Mouse (Mus musculus) hindbrain, embryonic 13.5 days (tissue): Measurements from ENCODE around the gene Erc2. TPM values are rescaled to one million over a fixed set of nuclear protein-coding genes. Genes with fewer than 3 reads are reported as not detected.

Source experiments
- ATAC-seq: fragments of 200-750 bp; cut with Nextera tagmentation; 2 replicates; pipeline ENCODE4 v1.8.0; 2017; ENCODE audit warnings: moderate TSS enrichment; ENCODE audit not compliant: low FRiP score
- H3K27ac ChIP-seq: fragments of 300-500 bp; sonication (generic); 2 replicates; pipeline ENCODE4 v1.5.1; 2015; ENCODE audit warnings: inconsistent platforms, mild to moderate bottlenecking, moderate library complexity
- H3K27me3 ChIP-seq: fragments of 300-500 bp; sonication (generic); 2 replicates; pipeline ENCODE4 v1.6.1; 2015; ENCODE audit warnings: mild to moderate bottlenecking, inconsistent platforms
- H3K36me3 ChIP-seq: fragments of 300-500 bp; sonication (generic); 2 replicates; pipeline ENCODE4 v1.6.1; 2015; ENCODE audit warnings: mild to moderate bottlenecking, inconsistent platforms
- H3K4me1 ChIP-seq: fragments of 300-500 bp; sonication (generic); replicated peaks from 2 replicates; pipeline ENCODE4 v1.6.1; 2015; ENCODE audit warnings: inconsistent platforms
- H3K4me2 ChIP-seq: fragments of 300-500 bp; sonication (generic); 2 replicates; pipeline ENCODE4 v1.6.1; 2015; ENCODE audit warnings: inconsistent platforms, mild to moderate bottlenecking, moderate library complexity
- H3K4me3 ChIP-seq: fragments of 300-500 bp; sonication (generic); 2 replicates; pipeline ENCODE4 v1.5.1; 2015; ENCODE audit warnings: mild to moderate bottlenecking, inconsistent platforms
- H3K9ac ChIP-seq: fragments of 300-500 bp; sonication (generic); 2 replicates; pipeline ENCODE4 v1.6.1; 2015; ENCODE audit warnings: mild to moderate bottlenecking, inconsistent platforms
- H3K9me3 ChIP-seq: fragments of 300-500 bp; sonication (generic); 2 replicates; pipeline ENCODE4 v1.6.1; 2016; ENCODE audit warnings: inconsistent platforms
- WGBS: fragments of 180-500 bp; shearing (Covaris S2); methylation state at CpG from one replicate; pipeline ENCODE4 v1.1.7; 2015; 5-methylcytosine and 5-hydroxymethylcytosine counted together
- polyA plus RNA-seq: library from polyadenylated mRNA; unstranded; fragments of >200 nt; fragmentation: Nextera tagmentation; extraction: Ambion mirVana; gene quantifications from 2 replicates; pipeline ENCODE4 v1.2.1, GENCODE M21; 2015

The Erc2 gene
- polyA plus RNA-seq, 1 experiment from 2014 or later: 79.8 TPM

DNA sequence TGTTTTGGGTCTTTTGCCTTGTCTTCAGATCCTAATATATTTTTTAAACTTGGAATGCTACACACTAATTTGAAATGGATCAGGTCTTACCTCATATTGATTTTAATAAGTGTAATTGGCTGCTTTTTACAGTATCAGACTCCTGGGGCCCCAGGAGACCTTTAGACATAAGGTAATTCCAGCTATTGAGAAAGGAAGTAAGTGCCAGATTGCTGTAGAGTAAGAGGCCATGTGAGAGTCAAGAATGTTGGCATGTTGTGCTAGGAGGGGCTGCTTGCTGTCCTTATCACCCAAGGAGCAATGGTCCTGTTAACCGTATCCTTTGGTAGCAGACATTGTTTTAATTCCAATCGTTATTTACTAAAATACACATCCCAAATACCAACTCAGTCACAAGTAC lies 163.3 kb downstream of the Erc2 start:
- no peak overlapping the region for H3K4me3 ChIP-seq
- 95% methylated on average over 2 of the region's 2 CpGs for WGBS
- H3K4me1 ChIP-seq: no peaks in the 10 kb centered on the region
- H3K9me3 ChIP-seq: no peaks in the 10 kb centered on the region
- no peak for ATAC-seq
- no peaks in the 10 kb centered on the region for H3K36me3 ChIP-seq
- H3K27me3 ChIP-seq: no peaks in the 10 kb centered on the region
- H3K27ac ChIP-seq: no peak overlapping the region
- no peak overlapping the region for H3K4me2 ChIP-seq
- H3K9ac ChIP-seq: no peak overlapping the region

DNA sequence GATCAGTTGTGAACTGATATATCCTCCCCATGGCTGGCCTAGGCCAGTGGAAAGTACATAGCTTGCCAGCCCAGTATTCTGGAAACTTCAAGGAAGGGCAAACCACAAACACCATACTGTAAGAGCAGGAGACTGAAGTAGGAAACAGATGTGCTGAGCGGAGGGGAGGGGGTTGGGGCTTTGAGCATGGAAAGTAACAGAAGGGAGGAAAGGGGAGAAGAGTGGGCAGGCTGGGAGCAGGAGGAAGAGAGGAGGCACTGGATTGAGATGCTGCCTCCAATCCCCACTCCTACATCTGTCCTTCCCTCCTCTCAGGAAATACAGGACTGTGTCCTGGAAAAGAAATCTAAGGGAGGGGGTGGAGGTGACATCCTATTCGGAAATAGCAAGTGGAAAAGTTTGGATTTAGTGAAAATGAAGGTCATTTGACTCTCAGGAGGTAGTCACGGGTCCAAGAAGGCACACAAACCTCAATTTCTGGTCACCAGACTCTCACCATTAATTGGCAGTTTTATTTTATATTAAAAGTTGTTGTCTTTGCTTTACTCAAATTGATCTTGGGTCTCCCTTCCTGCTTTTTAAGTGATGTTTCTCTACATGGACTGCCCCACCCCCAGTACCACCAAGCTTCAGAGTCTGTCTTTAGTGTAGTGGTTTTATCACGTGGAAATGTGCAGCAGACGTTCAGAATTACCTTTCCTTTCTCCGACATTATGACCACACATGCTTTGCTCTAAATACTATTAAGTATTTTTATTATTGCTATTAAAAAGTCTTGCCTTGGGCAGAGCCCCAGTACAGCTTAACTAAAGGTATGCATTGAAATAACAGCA lies 167.1 kb downstream of the Erc2 start:
- 78% methylated on average over 6 of the region's 6 CpGs for WGBS

DNA sequence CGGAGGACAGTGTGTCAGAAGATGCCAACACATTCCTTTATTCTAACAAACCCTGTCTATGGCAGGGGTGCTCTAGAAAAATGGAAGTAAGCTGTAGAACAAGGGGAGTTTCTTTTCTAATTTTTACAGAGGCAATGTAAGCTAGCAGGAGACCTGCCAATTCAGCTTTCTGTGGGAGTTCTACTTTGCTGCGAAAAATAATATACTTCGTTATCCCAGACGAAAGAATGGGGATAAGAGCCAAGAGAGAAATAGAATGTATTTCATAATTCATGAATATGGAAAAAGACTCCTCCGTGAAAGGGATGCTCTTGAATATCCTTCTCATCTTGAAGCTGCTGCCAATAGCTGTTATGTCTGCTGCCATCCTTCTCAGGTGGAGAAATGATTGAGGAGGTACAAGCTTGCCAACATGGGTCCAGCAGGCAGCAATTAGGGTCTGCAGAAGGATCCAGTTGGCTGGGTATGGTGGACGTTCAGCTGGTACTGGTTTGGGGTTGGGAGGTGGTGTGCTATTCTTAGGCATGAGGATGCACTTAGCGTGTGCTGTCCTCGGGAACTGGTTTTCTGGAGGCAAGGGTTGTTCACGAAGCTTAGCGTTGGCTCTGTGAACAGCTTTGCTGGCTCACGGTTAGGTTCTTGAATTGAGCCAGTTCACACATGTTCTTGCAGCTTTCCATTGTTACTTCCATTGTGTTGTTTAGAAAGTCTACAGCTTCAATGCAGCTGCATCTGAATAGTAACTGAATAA lies 176.1 kb downstream of the Erc2 start:
- WGBS: 67% methylated on average over 11 of the region's 11 CpGs
- H3K27ac ChIP-seq: no peak overlapping the region
- H3K27me3 ChIP-seq: no peaks in the 10 kb centered on the region
- H3K4me1 ChIP-seq: 0 out of 2 replicates have a peak, but pooled peaks cover 9% of the 10 kb centered on the region
- H3K9ac ChIP-seq: no peak overlapping the region
- H3K9me3 ChIP-seq: no peaks in the 10 kb centered on the region
- ATAC-seq: no peak
- no peaks in the 10 kb centered on the region for H3K36me3 ChIP-seq
- H3K4me3 ChIP-seq: no peak overlapping the region
- no peak overlapping the region for H3K4me2 ChIP-seq

More for the DNA sequence above, 167.1 kb downstream of the Erc2 start:
- ATAC-seq: no peak
- H3K27me3 ChIP-seq: no peaks in the 10 kb centered on the region
- no peak overlapping the region for H3K27ac ChIP-seq
- no peaks in the 10 kb centered on the region for H3K36me3 ChIP-seq
- no peak overlapping the region for H3K4me2 ChIP-seq
- H3K4me3 ChIP-seq: no peak overlapping the region
- no peak overlapping the region for H3K9ac ChIP-seq
- no peaks in the 10 kb centered on the region for H3K9me3 ChIP-seq
- no peaks in the 10 kb centered on the region for H3K4me1 ChIP-seq

DNA sequence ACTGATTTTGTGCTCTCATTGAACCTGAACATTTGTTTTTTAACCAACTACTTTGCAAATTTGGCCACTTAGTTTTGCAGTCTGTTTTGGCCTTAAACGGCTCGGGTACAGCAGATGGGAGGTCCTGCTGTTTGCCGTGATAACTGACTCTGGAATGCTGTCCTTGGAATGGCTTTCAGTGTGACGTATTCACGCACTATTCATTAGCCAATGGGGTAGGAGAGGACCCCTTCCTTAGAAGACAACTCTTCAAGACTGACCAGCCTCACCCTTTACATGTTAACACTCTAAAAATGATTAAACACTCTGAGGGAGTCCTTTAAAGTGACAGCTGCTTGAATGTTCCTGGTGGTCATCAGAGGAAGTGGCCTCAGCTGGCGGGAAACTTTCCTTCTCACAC lies 178.5 kb downstream of the Erc2 start:
- H3K27me3 ChIP-seq: no peaks in the 10 kb centered on the region
- 66% methylated on average over 6 of the region's 6 CpGs for WGBS
- H3K4me1 ChIP-seq: 0 out of 2 replicates have a peak, but pooled peaks cover 9% of the 10 kb centered on the region
- no peak overlapping the region for H3K4me2 ChIP-seq
- ATAC-seq: no peak
- no peaks in the 10 kb centered on the region for H3K36me3 ChIP-seq
- H3K9ac ChIP-seq: no peak overlapping the region
- no peak overlapping the region for H3K27ac ChIP-seq
- no peak overlapping the region for H3K4me3 ChIP-seq
- no peaks in the 10 kb centered on the region for H3K9me3 ChIP-seq

DNA sequence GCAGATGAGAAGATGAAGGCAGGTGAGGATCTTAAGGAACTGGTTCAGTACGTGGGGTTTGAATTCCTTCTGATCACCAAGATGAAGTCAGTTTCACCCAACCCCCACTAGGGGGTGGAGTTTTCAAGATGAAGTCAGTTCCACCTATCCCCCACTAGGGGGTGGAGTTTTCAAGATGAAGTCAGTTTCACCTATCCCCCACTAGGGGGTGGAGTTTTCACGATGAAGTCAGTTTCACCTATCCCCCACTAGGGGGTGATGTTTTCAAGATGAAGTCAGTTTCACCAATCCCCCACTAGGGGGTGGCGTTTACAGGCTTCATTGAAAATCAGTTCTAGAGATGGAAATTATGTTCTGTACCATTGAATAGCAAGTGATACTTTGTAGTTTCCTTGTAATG lies 181.7 kb downstream of the Erc2 start:
- Histone ChIP-seq H3K9ac (no peak overlapping the region), H3K4me1 (peaks cover 5% of the 10 kb centered on the region; the same call in 1 of the 2 replicates), H3K27ac (no peak overlapping the region), H3K4me3 (no peak overlapping the region), H3K4me2 (no peak overlapping the region), H3K27me3 (no peaks in the 10 kb centered on the region), H3K9me3 (no peaks in the 10 kb centered on the region), H3K36me3 (no peaks in the 10 kb centered on the region)
- ATAC-seq: no peak
- 92% methylated on average over 3 of the region's 3 CpGs for WGBS

DNA sequence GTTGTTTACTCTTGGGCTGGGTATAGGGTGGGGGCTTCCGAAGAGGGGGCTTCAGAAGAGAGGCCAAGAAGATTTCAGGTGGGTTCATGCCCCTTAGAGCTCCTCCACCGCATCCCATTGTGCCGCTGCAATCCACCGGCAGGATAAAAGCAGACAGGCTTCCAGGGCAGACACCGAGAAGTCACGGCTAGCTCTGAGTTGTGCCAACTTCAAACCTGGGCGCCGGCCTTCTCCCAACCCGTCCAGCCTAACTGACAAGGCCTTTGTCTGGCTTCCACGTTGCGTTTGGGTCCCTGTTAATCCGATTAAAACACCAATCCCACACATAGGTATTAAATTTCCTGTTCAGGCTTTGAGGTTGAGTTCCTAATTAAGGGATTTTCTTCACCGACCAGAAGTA lies 182.8 kb downstream of the Erc2 start:
- Histone ChIP-seq H3K27ac (no peak overlapping the region), H3K27me3 (no peaks in the 10 kb centered on the region), H3K4me3 (no peak overlapping the region), H3K4me2 (no peak overlapping the region), H3K4me1 (peaks cover 5% of the 10 kb centered on the region; the same call in 1 of the 2 replicates), H3K9ac (no peak overlapping the region), H3K9me3 (no peaks in the 10 kb centered on the region), H3K36me3 (no peaks in the 10 kb centered on the region)
- no peak for ATAC-seq
- WGBS: 81% methylated on average over 13 of the region's 13 CpGs

DNA sequence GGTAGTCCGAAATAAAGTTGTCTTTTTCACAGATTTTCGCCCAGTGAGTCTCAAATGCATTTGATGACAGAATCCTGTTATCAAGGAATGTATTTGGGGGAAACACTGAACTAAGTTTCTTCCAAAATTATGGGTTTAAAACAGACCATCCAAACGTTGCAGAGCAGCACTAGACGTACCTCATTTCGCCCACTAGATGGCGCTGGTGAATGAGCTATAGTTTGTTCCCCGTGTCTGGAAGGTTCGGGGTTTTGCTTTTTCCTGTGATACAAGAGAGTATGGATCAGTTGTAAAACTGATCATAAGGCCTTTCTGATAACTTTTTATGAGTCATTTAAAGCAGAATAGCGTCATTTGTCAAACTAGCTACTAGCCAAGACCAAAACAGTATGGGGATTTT lies 185.9 kb downstream of the Erc2 start:
- no peak for ATAC-seq
- Histone ChIP-seq H3K4me3 (no peak overlapping the region), H3K9ac (no peak overlapping the region), H3K9me3 (no peaks in the 10 kb centered on the region), H3K27ac (no peak overlapping the region), H3K27me3 (no peaks in the 10 kb centered on the region), H3K4me2 (no peak overlapping the region), H3K4me1 (peaks cover 8% of the 10 kb centered on the region; the same call in 1 of the 2 replicates), H3K36me3 (no peaks in the 10 kb centered on the region)
- WGBS: 5% methylated on average over 9 of the region's 9 CpGs

DNA sequence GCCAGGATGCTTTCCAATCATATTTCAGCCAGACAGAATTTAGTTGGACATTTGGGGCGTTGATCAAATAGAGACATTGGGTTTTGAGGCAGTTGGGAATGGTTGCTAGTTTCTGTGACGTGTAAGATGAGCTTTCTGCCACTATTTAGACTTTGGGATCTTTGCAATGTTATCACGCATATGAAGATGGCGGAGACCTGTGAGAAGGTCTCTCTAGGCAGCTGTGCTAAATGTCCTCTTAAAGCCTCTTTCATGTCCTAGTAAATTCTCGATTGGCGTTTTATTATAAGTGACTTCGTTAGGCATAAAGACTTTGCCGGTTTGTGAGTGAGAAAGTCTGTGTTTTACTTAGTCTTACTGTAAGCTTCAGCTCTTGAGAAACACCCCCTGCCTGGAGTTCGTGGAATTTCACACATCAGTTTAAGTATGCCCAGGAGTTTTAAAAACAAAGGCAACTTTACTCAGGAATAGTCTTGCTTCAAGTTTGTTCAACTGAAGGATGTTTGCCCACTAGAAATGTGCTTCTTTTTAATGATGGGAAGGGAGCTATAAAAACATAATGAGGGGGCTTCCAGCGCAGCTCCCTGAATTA lies 186.4 kb downstream of the Erc2 start:
- WGBS: 69% methylated on average over 10 of the region's 10 CpGs
- ATAC-seq: no peak
- no peaks in the 10 kb centered on the region for H3K9me3 ChIP-seq

DNA sequence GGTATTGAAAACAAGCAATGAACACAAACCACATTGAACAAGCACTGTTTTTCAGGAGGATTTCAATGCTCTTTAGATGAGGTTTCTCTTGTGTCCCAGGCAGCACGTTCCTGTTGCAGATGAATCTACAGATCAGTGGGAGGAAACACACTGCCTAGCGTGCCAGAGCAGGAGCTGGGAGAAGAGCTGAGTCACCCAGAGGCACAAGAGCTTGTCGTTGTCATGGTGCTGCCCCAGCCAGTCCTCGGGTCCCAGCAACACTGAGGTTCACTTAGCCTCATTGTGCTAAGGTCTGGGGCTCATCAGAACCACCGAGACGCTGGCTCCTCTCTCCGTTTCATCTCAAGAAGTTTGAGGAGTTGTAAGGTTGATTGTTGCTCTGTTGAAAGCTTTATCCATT lies 188.6 kb downstream of the Erc2 start:
- ATAC-seq: no peak
- H3K4me3 ChIP-seq: no peak overlapping the region
- WGBS: 31% methylated on average over 7 of the region's 7 CpGs
- no peak overlapping the region for H3K27ac ChIP-seq
- no peak overlapping the region for H3K9ac ChIP-seq
- no peak overlapping the region for H3K4me2 ChIP-seq
- no peaks in the 10 kb centered on the region for H3K36me3 ChIP-seq
- H3K9me3 ChIP-seq: no peaks in the 10 kb centered on the region
- no peaks in the 10 kb centered on the region for H3K27me3 ChIP-seq
- H3K4me1 ChIP-seq: peaks cover 8% of the 10 kb centered on the region; the same call in 1 of the 2 replicates

More for the DNA sequence above, 186.4 kb downstream of the Erc2 start:
- H3K36me3 ChIP-seq: no peaks in the 10 kb centered on the region
- no peaks in the 10 kb centered on the region for H3K27me3 ChIP-seq
- H3K4me1 ChIP-seq: peaks cover 8% of the 10 kb centered on the region; the same call in 1 of the 2 replicates
- no peak overlapping the region for H3K4me2 ChIP-seq
- no peak overlapping the region for H3K27ac ChIP-seq
- H3K4me3 ChIP-seq: no peak overlapping the region
- no peak overlapping the region for H3K9ac ChIP-seq

DNA sequence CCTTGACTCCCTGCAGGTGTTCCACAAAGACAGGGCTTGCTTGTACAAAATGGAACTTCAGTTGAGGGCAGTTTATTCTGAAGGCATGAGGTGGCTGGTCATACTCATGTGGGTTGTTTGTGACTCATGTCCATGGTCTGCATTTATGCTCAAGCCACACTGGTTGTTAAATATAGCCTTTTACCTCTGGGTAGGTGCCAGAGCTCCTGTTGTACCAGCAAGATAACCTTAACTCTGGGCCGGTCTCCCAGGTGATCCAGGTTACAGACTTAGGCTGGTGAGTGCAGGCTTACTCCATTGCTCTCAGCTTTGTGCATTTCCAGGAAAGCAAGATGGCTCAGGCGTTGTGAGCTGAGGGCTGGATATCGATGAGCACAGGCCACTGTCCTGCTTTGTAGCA lies 189.4 kb downstream of the Erc2 start:
- no peak overlapping the region for H3K27ac ChIP-seq
- no peak overlapping the region for H3K9ac ChIP-seq
- 92% methylated on average over 3 of the region's 3 CpGs for WGBS
- no peaks in the 10 kb centered on the region for H3K27me3 ChIP-seq
- H3K36me3 ChIP-seq: no peaks in the 10 kb centered on the region
- peaks cover 8% of the 10 kb centered on the region; the same call in 1 of the 2 replicates for H3K4me1 ChIP-seq
- H3K4me2 ChIP-seq: no peak overlapping the region
- ATAC-seq: no peak
- H3K9me3 ChIP-seq: no peaks in the 10 kb centered on the region
- no peak overlapping the region for H3K4me3 ChIP-seq

DNA sequence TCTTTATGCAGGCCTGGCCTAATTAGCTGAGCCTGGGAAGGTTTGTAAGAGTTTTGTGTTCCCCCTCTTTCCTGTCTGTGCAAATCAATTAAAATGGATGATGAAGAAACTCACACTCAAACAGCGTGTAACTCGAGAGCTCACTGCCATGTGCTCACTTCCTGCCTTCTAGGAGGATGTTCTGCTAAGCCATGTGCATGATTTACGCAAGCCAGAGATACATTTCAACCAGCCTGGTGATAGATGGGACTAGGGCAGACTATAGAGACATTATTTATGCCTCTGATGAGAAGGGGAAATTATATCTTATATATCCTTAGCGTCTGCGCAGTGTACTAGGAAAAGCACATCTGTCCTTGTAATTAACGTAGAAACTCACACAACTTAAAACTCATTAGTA lies 193.5 kb downstream of the Erc2 start:
- 76% methylated on average over 6 of the region's 6 CpGs for WGBS
- no peaks in the 10 kb centered on the region for H3K9me3 ChIP-seq

DNA sequence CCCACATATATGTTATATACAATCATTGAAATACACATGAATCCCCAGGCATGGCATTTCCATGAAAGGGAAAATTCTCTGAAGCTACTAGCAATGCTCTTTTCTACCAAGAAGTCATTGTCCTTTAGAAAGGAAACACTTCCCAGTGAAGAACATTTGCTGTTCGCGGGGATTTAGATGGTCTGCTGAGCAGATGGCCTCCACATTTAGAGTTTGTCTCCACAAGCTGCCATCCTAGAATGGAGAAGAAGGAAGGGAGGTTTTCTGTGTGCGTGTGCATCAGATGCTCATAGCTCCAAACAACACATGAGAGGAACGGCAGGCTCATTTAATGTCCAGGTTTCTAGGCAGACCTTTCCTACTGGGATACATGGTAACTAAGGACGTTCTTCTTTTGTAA lies 196.8 kb downstream of the Erc2 start:
- no peak overlapping the region for H3K4me2 ChIP-seq
- ATAC-seq: no peak
- peaks cover 7% of the 10 kb centered on the region; the same call in 1 of the 2 replicates for H3K4me1 ChIP-seq
- H3K27ac ChIP-seq: no peak overlapping the region
- H3K4me3 ChIP-seq: no peak overlapping the region
- WGBS: 97% methylated on average over 5 of the region's 5 CpGs
- H3K36me3 ChIP-seq: no peaks in the 10 kb centered on the region
- H3K9ac ChIP-seq: no peak overlapping the region
- H3K9me3 ChIP-seq: no peaks in the 10 kb centered on the region
- no peaks in the 10 kb centered on the region for H3K27me3 ChIP-seq

More for the DNA sequence above, 193.5 kb downstream of the Erc2 start:
- Histone ChIP-seq H3K36me3 (no peaks in the 10 kb centered on the region), H3K4me1 (0 out of 2 replicates have a peak, but pooled peaks cover 2% of the 10 kb centered on the region), H3K27me3 (no peaks in the 10 kb centered on the region), H3K4me3 (no peak overlapping the region), H3K9ac (no peak overlapping the region), H3K4me2 (no peak overlapping the region), H3K27ac (no peak overlapping the region)
- ATAC-seq: no peak
